Mouse (Mus musculus): ENCODE data around the gene Tecpr2. TPM values are rescaled to one million over a fixed set of nuclear protein-coding genes. Genes with fewer than 3 reads are reported as not detected.

Tecpr2 gene
- total RNA-seq, 2 experiments from 2014 or later: 46.6 TPM

GRCm38 (mm10) chr12:110946216-110946615 is 57.2 kb downstream of the Tecpr2 start:
- no peak for DNase-seq (ENCODE audit: low spot score in 2 of 2)

DNA sequence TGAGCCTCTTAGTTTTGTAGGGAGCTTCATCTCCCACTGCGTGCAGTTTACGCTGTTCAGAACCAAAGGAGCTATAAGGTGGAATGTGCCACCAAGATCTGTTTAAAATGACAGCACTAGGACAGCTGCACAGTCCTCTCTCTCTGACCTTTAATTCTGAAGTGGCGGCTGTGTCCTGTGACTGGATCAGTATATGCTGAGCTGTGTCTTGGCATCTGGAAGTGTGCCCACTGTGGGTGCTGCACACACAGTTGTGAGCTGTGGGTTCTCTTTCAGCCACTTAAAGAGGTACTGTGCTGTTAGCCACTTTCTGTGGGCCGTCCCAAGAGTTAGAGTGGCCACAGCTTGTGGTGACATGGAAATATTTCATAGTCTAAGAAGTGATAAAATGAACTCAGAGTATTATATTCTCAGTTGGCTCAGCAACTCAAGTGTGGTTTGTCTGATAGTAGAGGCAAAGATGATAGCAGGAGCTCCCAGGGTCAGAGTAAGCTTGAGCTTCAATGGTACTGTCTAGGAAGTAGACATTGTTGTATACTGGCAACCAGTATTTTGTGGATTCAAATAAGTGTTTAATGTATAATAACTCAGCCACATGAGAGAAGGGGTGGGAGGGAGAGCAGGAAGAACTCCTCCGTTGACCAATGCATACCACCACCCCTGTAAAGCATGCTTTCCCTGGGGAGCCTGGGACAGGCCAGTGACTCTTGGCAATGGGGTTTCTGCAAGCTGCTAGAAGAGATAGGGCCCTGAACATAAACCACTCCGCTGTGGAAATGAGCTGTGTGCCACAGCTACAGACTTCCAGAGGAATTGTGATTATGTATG is 59.2 kb downstream of the Tecpr2 start:
- DNase-seq (ENCODE audit: low spot score in 2 of 2): no peak

- no peak for DNase-seq (ENCODE audit: low spot score in 2 of 2)
Measured at GRCm38 (mm10) chr12:110948910-110949201, 59.8 kb downstream of the Tecpr2 start.

DNA sequence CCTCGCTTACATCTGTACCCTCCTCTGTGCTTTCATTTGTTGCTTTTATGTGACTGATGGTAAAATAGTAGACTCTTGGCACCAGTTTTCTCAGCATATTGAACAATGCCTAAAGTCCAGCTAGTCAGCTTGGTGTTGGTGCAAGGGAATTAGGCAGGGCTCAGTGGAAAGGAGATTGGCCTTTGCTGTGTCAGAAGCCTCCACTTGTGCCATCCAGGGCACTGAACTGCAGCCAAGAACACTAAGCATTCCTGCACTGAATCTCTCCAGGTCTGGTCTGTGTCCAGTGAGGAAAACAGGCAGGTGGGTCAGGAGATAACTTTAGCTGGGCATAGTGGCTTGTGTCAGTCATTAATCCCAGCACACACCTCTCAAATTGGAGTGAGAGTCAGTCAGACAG is 60.3 kb downstream of the Tecpr2 start:
- DNase-seq (ENCODE audit: low spot score in 2 of 2): no peak

DNA sequence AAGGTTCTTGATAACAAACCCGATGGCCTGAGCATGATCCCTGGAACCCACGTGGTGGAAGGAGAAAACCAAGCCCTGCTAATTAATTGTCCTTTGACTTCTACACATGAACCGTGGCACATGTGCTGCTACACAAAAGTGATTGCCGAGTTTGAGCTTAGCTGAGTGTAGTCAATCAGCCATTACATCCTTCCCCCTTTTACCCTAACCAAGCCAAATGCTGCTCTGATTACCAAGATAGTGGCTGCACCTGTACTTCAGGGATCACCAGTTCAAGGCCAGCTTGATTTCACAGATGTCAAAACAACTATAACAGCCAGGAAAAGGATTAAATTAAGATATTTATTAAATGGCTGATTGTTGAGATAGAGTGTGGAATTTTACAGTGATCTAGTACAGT is 61.1 kb downstream of the Tecpr2 start:
- no peak for DNase-seq (ENCODE audit: low spot score in 2 of 2)

GRCm38 (mm10) chr12:110951236-110951635 is 62.2 kb downstream of the Tecpr2 start:
- DNase-seq (ENCODE audit: low spot score in 2 of 2): no peak

DNA sequence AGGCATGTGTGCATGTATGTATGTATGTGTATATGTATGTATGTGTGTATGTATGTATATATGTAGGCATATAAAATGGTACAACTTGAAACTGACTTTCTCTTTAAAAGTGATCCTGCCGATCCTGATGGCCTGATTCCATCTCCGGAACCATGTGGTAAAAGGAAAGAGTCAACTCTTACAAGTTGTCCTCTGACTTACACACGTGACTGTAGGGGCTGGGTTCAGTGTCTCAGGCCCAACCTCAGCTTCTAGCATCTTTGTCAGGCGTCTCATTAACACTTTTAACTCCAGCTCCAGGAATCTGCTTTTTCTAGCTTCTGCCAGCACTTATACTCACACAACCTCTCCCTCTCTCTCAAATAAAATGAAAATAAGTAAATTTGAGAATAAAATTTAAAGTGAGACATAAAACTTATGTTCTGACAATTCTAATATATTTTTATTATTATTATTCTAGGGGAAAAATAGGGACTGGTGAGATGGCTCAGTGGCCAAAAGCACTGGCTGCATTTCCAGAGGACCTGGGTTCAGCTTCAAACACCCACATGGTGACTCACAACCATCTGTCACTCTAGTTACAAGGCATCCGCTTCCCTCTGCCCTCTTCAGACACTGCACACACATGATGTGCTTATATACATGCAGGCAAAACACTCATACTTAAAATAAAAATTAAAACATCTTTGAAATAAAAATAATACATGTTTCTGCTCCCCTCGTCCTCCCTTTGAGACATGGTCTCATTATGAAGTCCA is 63.7 kb downstream of the Tecpr2 start:
- no peak for DNase-seq (ENCODE audit: low spot score in 2 of 2)

DNA sequence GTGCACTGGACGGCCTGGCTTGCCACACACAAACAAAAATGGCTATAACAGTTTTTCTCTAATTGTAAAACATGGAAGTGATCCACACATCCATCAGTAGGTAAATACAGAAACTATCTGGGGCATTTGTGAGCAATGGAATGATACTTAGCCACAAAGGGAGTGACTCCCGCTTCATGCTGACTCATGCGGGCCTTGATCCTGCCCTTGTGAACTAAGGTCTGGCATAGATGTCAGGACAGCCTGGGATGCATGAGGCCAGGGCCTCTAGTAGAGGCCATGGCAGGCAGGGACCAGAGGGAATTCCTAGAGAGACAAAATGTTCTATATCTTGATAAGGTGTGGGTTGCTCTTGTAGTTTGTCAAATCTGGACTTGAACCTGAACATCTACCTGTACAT is 64.4 kb downstream of the Tecpr2 start:
- no peak for DNase-seq (ENCODE audit: low spot score in 2 of 2)

GRCm38 (mm10) chr12:110953900-110954299 is 64.8 kb downstream of the Tecpr2 start:
- DNase-seq (ENCODE audit: low spot score in 2 of 2): no peak

GRCm38 (mm10) chr12:110954351-110954991 is 65.4 kb downstream of the Tecpr2 start:
- no peak for DNase-seq (ENCODE audit: low spot score in 2 of 2)

- DNase-seq (ENCODE audit: low spot score in 2 of 2): no peak
Measured at GRCm38 (mm10) chr12:110961973-110962372, 72.9 kb downstream of the Tecpr2 start.

DNA sequence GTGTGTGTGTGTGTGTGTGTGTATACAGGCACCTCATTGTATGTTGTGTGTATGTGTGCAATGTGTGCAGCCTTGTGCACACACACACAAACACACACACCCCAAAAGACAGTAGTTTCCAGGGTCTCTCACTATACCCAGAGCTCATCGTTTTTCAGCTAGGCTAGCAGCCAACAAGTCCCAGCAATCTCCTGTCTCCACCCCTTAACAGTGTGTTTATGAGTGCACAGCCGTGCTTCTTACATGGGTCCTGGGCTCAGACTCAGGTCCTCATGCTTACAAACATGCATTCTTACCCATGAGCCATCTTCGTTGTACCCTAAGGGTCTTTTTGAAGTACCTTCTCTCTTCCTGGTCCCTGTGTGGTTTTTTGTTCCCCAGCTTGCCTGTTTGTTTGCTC is 76.4 kb downstream of the Tecpr2 start:
- no peak for DNase-seq (ENCODE audit: low spot score in 2 of 2)

DNA sequence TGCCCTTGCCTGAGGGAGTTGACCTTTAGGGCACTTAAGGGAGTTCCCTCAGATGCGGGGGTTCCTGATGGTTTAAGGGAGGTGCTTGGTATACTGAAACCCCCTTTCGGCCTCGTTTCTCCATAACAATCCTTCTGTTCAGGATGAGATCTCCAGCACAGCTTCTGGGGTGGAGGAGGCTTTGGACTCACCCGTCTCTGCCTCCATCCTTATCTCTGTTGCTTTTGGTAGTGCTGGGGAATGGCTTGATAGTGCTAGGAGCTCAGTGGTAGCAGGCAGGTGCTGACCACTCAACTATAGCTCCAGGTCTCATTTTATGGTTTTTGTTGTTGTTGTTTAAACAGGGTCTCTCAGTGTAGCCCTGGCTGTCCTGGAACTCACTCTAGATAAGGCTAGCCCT is 77.0 kb downstream of the Tecpr2 start:
- no peak for DNase-seq (ENCODE audit: low spot score in 2 of 2)

GRCm38 (mm10) chr12:110967146-110967545 is 78.1 kb downstream of the Tecpr2 start:
- no peak for DNase-seq (ENCODE audit: low spot score in 2 of 2)

GRCm38 (mm10) chr12:110970408-110970807 is 81.3 kb downstream of the Tecpr2 start:
- DNase-seq (ENCODE audit: low spot score in 2 of 2): no peak

GRCm38 (mm10) chr12:110971972-110972371 is 82.9 kb downstream of the Tecpr2 start:
- no peak for DNase-seq (ENCODE audit: low spot score in 2 of 2)

GRCm38 (mm10) chr12:110973829-110974228 is 84.8 kb downstream of the Tecpr2 start:
- no peak for DNase-seq (ENCODE audit: low spot score in 2 of 2)

DNA sequence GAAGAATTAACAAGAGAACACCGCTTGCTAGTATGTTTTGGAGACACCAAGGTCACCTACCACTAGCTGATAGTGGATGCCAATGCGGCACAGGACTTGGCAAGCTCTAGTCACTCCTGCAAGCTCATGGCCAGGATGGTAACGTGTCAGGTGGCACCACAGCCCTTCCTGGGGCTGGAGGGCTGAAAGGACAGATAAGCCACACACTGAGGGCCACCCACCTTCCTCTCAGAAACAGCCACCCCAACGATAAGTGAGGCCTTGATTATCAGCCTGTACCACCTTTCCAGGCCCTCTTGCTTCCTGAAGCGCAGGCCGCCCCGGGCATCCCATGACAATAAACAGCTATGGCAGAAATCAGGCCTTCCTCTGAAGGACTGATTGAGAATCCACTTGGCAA is 85.2 kb downstream of the Tecpr2 start:
- DNase-seq (ENCODE audit: low spot score in 2 of 2): no peak

- DNase-seq (ENCODE audit: low spot score in 2 of 2): no peak
Measured at GRCm38 (mm10) chr12:110974726-110975125, 85.7 kb downstream of the Tecpr2 start.

DNA sequence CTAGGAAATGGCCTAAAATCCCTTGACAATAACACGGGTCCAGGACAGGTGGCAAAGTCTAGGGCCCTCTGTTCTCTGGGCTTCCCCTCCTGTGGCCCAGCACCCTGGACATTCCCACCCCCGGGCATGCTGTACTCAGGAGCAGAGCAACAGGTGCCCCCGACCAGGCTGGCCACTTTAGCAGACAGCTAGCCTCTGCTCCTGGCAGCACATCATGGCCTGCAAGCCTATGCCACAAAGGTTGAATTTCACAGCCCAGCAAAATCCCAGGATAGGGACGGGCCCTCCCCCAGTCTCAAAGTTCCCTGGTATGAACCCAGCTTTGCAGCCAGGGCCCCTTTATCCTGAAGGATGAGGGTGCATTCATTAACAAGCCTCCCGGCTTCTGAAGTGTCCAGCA is 86.3 kb downstream of the Tecpr2 start:
- no peak for DNase-seq (ENCODE audit: low spot score in 2 of 2)

DNA sequence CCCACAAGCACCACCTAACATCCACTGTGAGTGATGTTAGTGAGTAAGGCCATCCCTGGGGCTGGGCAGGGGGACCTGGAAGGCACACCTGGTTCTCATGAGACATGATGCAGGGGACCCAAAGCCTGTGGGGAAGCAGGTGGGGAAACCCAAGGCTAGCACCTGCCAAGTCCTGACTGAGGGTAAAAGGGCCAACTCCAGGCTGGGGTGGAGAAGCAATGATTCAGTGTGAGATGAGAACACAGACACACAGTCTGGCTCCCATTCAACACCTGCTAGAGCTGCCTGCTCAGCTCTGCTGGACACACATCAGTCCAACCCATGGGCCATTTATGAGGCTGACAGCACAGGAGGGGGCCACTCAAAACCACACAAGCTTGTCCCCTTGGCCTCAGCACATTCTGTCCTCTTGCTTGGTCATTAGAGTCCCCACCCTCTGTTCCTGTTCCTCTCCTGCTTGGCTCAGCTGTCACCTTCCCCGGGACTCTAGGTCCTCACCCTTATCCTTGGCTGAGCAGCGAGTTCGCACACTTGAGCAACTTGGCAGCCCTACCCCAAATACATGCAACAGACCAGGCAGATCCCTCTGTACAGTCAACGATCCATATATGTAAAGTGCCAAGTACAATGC is 86.9 kb downstream of the Tecpr2 start:
- DNase-seq (ENCODE audit: low spot score in 2 of 2): no peak
